20 mouse cellular contexts compared by ENCODE assay signal in genomic region chr17:84657782-84658181, GRCm38 (mm10). TPM values are rescaled to one million over a fixed set of nuclear protein-coding genes. Genes with fewer than 3 reads are reported as not detected.
A peak's percentile ranks its signal among the peaks of the same experiment; 100 is the strongest.
DNase-seq lines count a peak whose midpoint lies in the region; ATAC-seq and TF ChIP-seq lines count a peak whose summit lies in the region.
"Had no signal": no experiment of that assay in that cellular context is flagged by ENCODE, and none has a peak within 500 bp of the region (broad histone marks: within the 10 kb centered on the region; RNA-seq: fewer than 3 reads in every experiment).

No protein-coding gene starts in this region.

- H3K4me1 ChIP-seq in kidney, embryonic 15.5 days, result peaks cover 36% of the 10 kb centered on the region
- no peaks in the 10 kb centered on the region for H3K4me1 ChIP-seq in kidney, adult 2 months (ENCODE audit: control insufficient read depth, insufficient read depth, low read length)
- peaks cover 21% of the 10 kb centered on the region for H3K4me1 ChIP-seq in neural tube, embryonic 15.5 days
- peaks cover 22% of the 10 kb centered on the region for H3K4me1 ChIP-seq in hindbrain, embryonic 15.5 days (replicated peaks)
- H3K4me1 ChIP-seq in neural tube, embryonic 13.5 days (replicated peaks), result peaks cover 36% of the 10 kb centered on the region
- H3K4me1 ChIP-seq: megakaryocyte, embryonic 14.5 days had no signal

- peak; percentile 53; the same call in 1 of the 2 replicates for ATAC-seq in kidney, embryonic 15.5 days (replicated peaks; ENCODE audit: low FRiP score)
- ATAC-seq in neural tube, embryonic 15.5 days (ENCODE audit: low FRiP score), result no peak
- no peak for ATAC-seq in hindbrain, embryonic 15.5 days (ENCODE audit: low FRiP score, low read depth)
- ATAC-seq in neural tube, embryonic 13.5 days (ENCODE audit: low read depth), result no peak
- ATAC-seq: liver, postnatal 0 days had no signal

- 0 out of 2 replicates have a peak, but pooled peaks cover 6% of the 10 kb centered on the region for H3K36me3 ChIP-seq in kidney, embryonic 15.5 days
- no peaks in the 10 kb centered on the region for H3K36me3 ChIP-seq in kidney, adult 2 months (ENCODE audit: control insufficient read depth, insufficient read depth, low read length)
- no peaks in the 10 kb centered on the region for H3K36me3 ChIP-seq in neural tube, embryonic 15.5 days
- peaks cover 4% of the 10 kb centered on the region; the same call in 1 of the 2 replicates for H3K36me3 ChIP-seq in hindbrain, embryonic 15.5 days
- H3K36me3 ChIP-seq in neural tube, embryonic 13.5 days, result no peaks in the 10 kb centered on the region

- H3K27ac ChIP-seq in kidney, embryonic 15.5 days, result 0 out of 2 replicates have a peak overlapping the region, but pooled peaks have one; percentile 7
- no peak overlapping the region for H3K27ac ChIP-seq in kidney, adult 2 months (ENCODE audit: insufficient read depth, low read depth, low read length)
- no peak overlapping the region for H3K27ac ChIP-seq in neural tube, embryonic 15.5 days (replicated peaks)
- H3K27ac ChIP-seq in hindbrain, embryonic 15.5 days (replicated peaks), result peak overlapping the region; percentile 56
- H3K27ac ChIP-seq in neural tube, embryonic 13.5 days (replicated peaks), result 0 out of 2 replicates have a peak overlapping the region, but pooled peaks have one; percentile 46

- no peak overlapping the region for H3K9ac ChIP-seq in kidney, embryonic 15.5 days
- no peak overlapping the region for H3K9ac ChIP-seq in neural tube, embryonic 15.5 days (replicated peaks)
- no peak overlapping the region for H3K9ac ChIP-seq in hindbrain, embryonic 15.5 days
- no peak overlapping the region for H3K9ac ChIP-seq in neural tube, embryonic 13.5 days
- H3K9ac ChIP-seq: liver, postnatal 0 days had no signal

- no peak for TF ChIP-seq CTCF in kidney, adult 2 months (conservative IDR thresholded peaks at IDR 0.05; ENCODE audit: insufficient read depth, insufficient read length, low read depth, low read length)

- no peak for DNase-seq in kidney, adult 2 months
- DNase-seq in neural tube, embryonic 10.5 days (ENCODE audit: extremely low spot score, low spot score), result peak; percentile 57
- no peak for DNase-seq in cerebellum, adult 18-20 months
- no peak for DNase-seq in retina, embryonic 14.5 days (ENCODE audit: low spot score)
- DNase-seq: adrenal gland, postnatal 14 days; B cell, adult 2 months; gastrocnemius, postnatal 36 days; kidney, postnatal 10 days; layer of hippocampus, postnatal 36 days; liver, postnatal 0 days; right cerebral cortex, adult 18-20 months; thymus, adult 18-20 months had no signal

- 61% methylated on average over 7 of the region's 7 CpGs for WGBS in kidney, embryonic 15.5 days
- WGBS in kidney, adult 2 months, result 65% methylated on average over 7 of the region's 7 CpGs
- 66% methylated on average over 7 of the region's 7 CpGs for whole genome bisulfite sequencing in neural tube, embryonic 15.5 days
- 56% methylated on average over 7 of the region's 7 CpGs for WGBS in hindbrain, embryonic 15.5 days
- 66% methylated on average over 7 of the region's 7 CpGs for WGBS in neural tube, embryonic 13.5 days

- no peak overlapping the region for H3K4me2 ChIP-seq in kidney, embryonic 15.5 days
- no peak overlapping the region for H3K4me2 ChIP-seq in neural tube, embryonic 15.5 days
- no peak overlapping the region for H3K4me2 ChIP-seq in hindbrain, embryonic 15.5 days
- no peak overlapping the region for H3K4me2 ChIP-seq in neural tube, embryonic 13.5 days

- no peak for TF ChIP-seq POLR2A in kidney, adult 2 months (IDR thresholded peaks at IDR 0.05; ENCODE audit: low read depth, low read length)

- no peaks in the 10 kb centered on the region for H3K27me3 ChIP-seq in kidney, embryonic 15.5 days
- H3K27me3 ChIP-seq in kidney, adult 2 months (replicated peaks; ENCODE audit: control insufficient read depth, insufficient read depth, low read length), result no peaks in the 10 kb centered on the region
- no peaks in the 10 kb centered on the region for H3K27me3 ChIP-seq in neural tube, embryonic 15.5 days (replicated peaks)
- H3K27me3 ChIP-seq in hindbrain, embryonic 15.5 days, result no peaks in the 10 kb centered on the region
- no peaks in the 10 kb centered on the region for H3K27me3 ChIP-seq in neural tube, embryonic 13.5 days
- H3K27me3 ChIP-seq: megakaryocyte, embryonic 14.5 days had no signal

- H3K9me3 ChIP-seq in kidney, embryonic 15.5 days (replicated peaks), result no peaks in the 10 kb centered on the region
- no peaks in the 10 kb centered on the region for H3K9me3 ChIP-seq in neural tube, embryonic 15.5 days (replicated peaks)
- no peaks in the 10 kb centered on the region for H3K9me3 ChIP-seq in hindbrain, embryonic 15.5 days
- no peaks in the 10 kb centered on the region for H3K9me3 ChIP-seq in neural tube, embryonic 13.5 days
- H3K9me3 ChIP-seq: megakaryocyte, embryonic 14.5 days had no signal

- no peak overlapping the region for H3K4me3 ChIP-seq in kidney, embryonic 15.5 days (replicated peaks)
- H3K4me3 ChIP-seq in kidney, adult 2 months (ENCODE audit: insufficient read depth, low read depth, low read length), result no peak overlapping the region
- H3K4me3 ChIP-seq in neural tube, embryonic 15.5 days (replicated peaks), result no peak overlapping the region
- no peak overlapping the region for H3K4me3 ChIP-seq in hindbrain, embryonic 15.5 days
- no peak overlapping the region for H3K4me3 ChIP-seq in neural tube, embryonic 13.5 days
- H3K4me3 ChIP-seq: erythroblast, embryonic 14.5 days; megakaryocyte, embryonic 14.5 days had no signal

RNA-seq across cellular contexts. Expression of gene Abcg8, which starts 18.3 kb away (rescaled TPM):
- polyA plus RNA-seq in kidney, embryonic 15.5 days (2015; fragmentation: Nextera tagmentation; extraction: Ambion mirVana), result 0.13 and 0.27 TPM in 2 replicates
- polyA plus RNA-seq in kidney, adult 2 months (2012; rRNA removed), result 0.33 and 0.45 TPM in 2 replicates
- 0.08 TPM in 1 of 2 replicates, not detected in the other for polyA plus RNA-seq in neural tube, embryonic 15.5 days (2015; fragmentation: Nextera tagmentation; extraction: Ambion mirVana)
- 0.10 and 0.13 TPM in 2 replicates for polyA plus RNA-seq in hindbrain, embryonic 15.5 days (2015; fragmentation: Nextera tagmentation; extraction: Ambion mirVana)
- not detected in 2 replicates for polyA plus RNA-seq in neural tube, embryonic 13.5 days (2015; fragmentation: Nextera tagmentation; extraction: Ambion mirVana)
- polyA plus RNA-seq: erythroblast, embryonic 14.5 days; frontal cortex, adult 2 months; heart, embryonic 14.5 days had no signal

RNA-seq across cellular contexts. Expression of gene Abcg5, which starts 25.0 kb away (rescaled TPM):
- polyA plus RNA-seq in kidney, embryonic 15.5 days (2015; fragmentation: Nextera tagmentation; extraction: Ambion mirVana), result 4.0 TPM in 2 replicates
- polyA plus RNA-seq in kidney, adult 2 months (2012; rRNA removed), result 0.45 and 0.47 TPM in 2 replicates
- 0.93 and 0.95 TPM in 2 replicates for polyA plus RNA-seq in neural tube, embryonic 15.5 days (2015; fragmentation: Nextera tagmentation; extraction: Ambion mirVana)
- 1.9 and 3.0 TPM in 2 replicates for polyA plus RNA-seq in hindbrain, embryonic 15.5 days (2015; fragmentation: Nextera tagmentation; extraction: Ambion mirVana)
- 0.43 and 0.68 TPM in 2 replicates for polyA plus RNA-seq in neural tube, embryonic 13.5 days (2015; fragmentation: Nextera tagmentation; extraction: Ambion mirVana)
- polyA plus RNA-seq: erythroblast, embryonic 14.5 days; frontal cortex, adult 2 months had no signal

RNA-seq across cellular contexts. Expression of gene Dync2li1, which starts 31.5 kb away (rescaled TPM):
- polyA plus RNA-seq in kidney, embryonic 15.5 days (2015; fragmentation: Nextera tagmentation; extraction: Ambion mirVana), result 51.0 and 52.8 TPM in 2 replicates
- polyA plus RNA-seq in kidney, adult 2 months (2012; rRNA removed), result 13.0 and 19.1 TPM in 2 replicates
- 30.2 and 33.1 TPM in 2 replicates for polyA plus RNA-seq in neural tube, embryonic 15.5 days (2015; fragmentation: Nextera tagmentation; extraction: Ambion mirVana)
- polyA plus RNA-seq in hindbrain, embryonic 15.5 days (2015; fragmentation: Nextera tagmentation; extraction: Ambion mirVana), result 33.9 and 36.7 TPM in 2 replicates
- polyA plus RNA-seq in neural tube, embryonic 13.5 days (2015; fragmentation: Nextera tagmentation; extraction: Ambion mirVana), result 30.6 and 31.2 TPM in 2 replicates
- polyA plus RNA-seq: erythroblast, embryonic 14.5 days had no signal

Comparison
In these comparisons a context has a peak if more than half of its experiments do, and no peak if none do; other contexts are left out.
1. H3K27ac ChIP-seq: peak in kidney, embryonic 15.5 days (single experiment), hindbrain, embryonic 15.5 days (single experiment) and neural tube, embryonic 13.5 days (single experiment); none in kidney, adult 2 months (single experiment) and neural tube, embryonic 15.5 days (single experiment).